Mouse (Mus musculus): ENCODE data around the gene Exosc5.

DNA sequence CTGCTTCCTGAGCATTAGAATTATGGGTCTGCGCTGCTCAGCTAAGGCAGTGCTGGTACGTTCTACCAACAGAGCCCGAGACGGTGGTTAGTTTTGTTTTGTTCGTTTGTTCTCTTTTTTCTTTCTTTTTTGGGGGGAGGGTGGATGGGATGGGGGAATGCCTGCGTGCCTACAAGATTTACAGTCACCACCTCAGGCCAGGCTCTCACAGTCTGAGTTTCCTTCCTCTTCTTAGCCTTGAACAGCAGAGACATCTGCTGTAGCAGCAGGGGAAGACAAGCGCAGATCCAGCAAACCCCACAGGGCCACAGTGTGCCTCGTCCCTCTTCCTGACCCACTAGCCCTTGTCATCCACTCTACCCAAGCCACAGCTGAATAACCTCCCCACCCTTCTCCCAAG lies 7.7 kb upstream of the Exosc5 start:
- TF ChIP-seq CTCF (IDR thresholded peaks at IDR 0.05; ENCODE audit: low read depth, low read length) (no peak), POLR2AphosphoS5 (IDR thresholded peaks at IDR 0.05; ENCODE audit: insufficient replicate concordance, low read depth, low read length) (no peak), TAL1 (conservative IDR thresholded peaks at IDR 0.05; ENCODE audit: low read depth, low read length) (no peak)

Data from G1E (cell line).